Mouse (Mus musculus): ENCODE data around the gene Ulbp1. TPM values are rescaled to one million over a fixed set of nuclear protein-coding genes. Genes with fewer than 3 reads are reported as not detected.

Gene Ulbp1
- total and polyA plus RNA-seq, 3 experiments: 4.8 to 5.3 TPM; not detected in 1

GRCm38 (mm10) chr10:7391108-7391507 is 82.3 kb downstream of the Ulbp1 start:
- Histone ChIP-seq H3K27me3 (ENCODE audit: control insufficient read depth in 1 of 2, insufficient read depth in 2 of 2, low read length in 2 of 2) (no peaks in the 10 kb centered on the region), H3K4me3 (ENCODE audit: control insufficient read depth in 1 of 2, insufficient read depth in 1 of 2, low read depth in 2 of 2, low read length in 2 of 2) (no peak overlapping the region), H3K36me3 (ENCODE audit: control insufficient read depth in 1 of 2, insufficient read depth in 2 of 2, low read length in 2 of 2) (no peaks in the 10 kb centered on the region), H3K4me1 (ENCODE audit: control insufficient read depth in 1 of 2, insufficient read depth in 2 of 2, low read length in 2 of 2) (no peaks in the 10 kb centered on the region), H3K9ac (ENCODE audit: control insufficient read depth, low read depth, low read length, poor library complexity, severe bottlenecking) (no peak overlapping the region), H3K27ac (ENCODE audit: control insufficient read depth, low read depth, low read length) (no peak overlapping the region), H3K9me3 (replicated peaks; ENCODE audit: insufficient read depth, low read length) (no peaks in the 10 kb centered on the region), H3K79me2 (ENCODE audit: control insufficient read depth, insufficient read depth, low read length, poor library complexity) (no peaks in the 10 kb centered on the region)
- DNase-seq (ENCODE audit: low read depth, low spot score): no peak
- TF ChIP-seq MYC (IDR thresholded peaks at IDR 0.05; ENCODE audit: low read depth, low read length) (no peak), ETS1 (IDR thresholded peaks at IDR 0.05; ENCODE audit: low read depth, low read length) (no peak), MAX (IDR thresholded peaks at IDR 0.05; ENCODE audit: low read length) (no peak), TCF12 (IDR thresholded peaks at IDR 0.05; ENCODE audit: low read depth, low read length) (no peak), BHLHE40 (IDR thresholded peaks at IDR 0.05; ENCODE audit: borderline replicate concordance, low read depth, low read length) (no peak), HCFC1 (IDR thresholded peaks at IDR 0.05; ENCODE audit: low read depth, low read length) (no peak), CHD2 (IDR thresholded peaks at IDR 0.05; ENCODE audit: low read length) (no peak), TAL1 (IDR thresholded peaks at IDR 0.05; ENCODE audit: low read length) (no peak), ZC3H11A (IDR thresholded peaks at IDR 0.05; ENCODE audit: low read depth, low read length) (no peak), ZNF384 (IDR thresholded peaks at IDR 0.05; ENCODE audit: low read depth, low read length) (no peak)

Other genes starting within 250 kb of the Ulbp1 start
- 0.72 and 0.92 TPM in 2 replicates for gene Lrp11, start 116.2 kb upstream of the Ulbp1 start, total RNA-seq (2012; rRNA removed)
- gene Lrp11, start 116.2 kb upstream of the Ulbp1 start, polyA plus RNA-seq (2012; ENCODE audit: insufficient read depth in 1 of 2, insufficient read length in 2 of 2, low read depth in 1 of 2, low replicate concordance in 2 of 2, missing spikeins in 1 of 2): 1 to 10 TPM in 1 of 2 experiments, not detected in 1; 1.0 TPM
- 64.7 and 70.5 TPM in 2 replicates for gene Nup43, start 193.9 kb upstream of the Ulbp1 start, total RNA-seq (2012; rRNA removed)
- 10 to 100 TPM in 1 of 2 experiments, not detected in 1; 52.9 TPM for gene Nup43, start 193.9 kb upstream of the Ulbp1 start, polyA plus RNA-seq (2012; ENCODE audit: insufficient read depth in 1 of 2, insufficient read length in 2 of 2, low read depth in 1 of 2, low replicate concordance in 2 of 2, missing spikeins in 1 of 2)
- 121 and 123 TPM in 2 replicates for gene Pcmt1, start 207.5 kb upstream of the Ulbp1 start, total RNA-seq (2012; rRNA removed)
- gene Pcmt1, start 207.5 kb upstream of the Ulbp1 start, polyA plus RNA-seq (2012; ENCODE audit: insufficient read depth in 1 of 2, insufficient read length in 2 of 2, low read depth in 1 of 2, low replicate concordance in 2 of 2, missing spikeins in 1 of 2): 10 to 100 TPM in 1 of 2 experiments, not detected in 1; 90.7 TPM
- gene Lats1, start 207.6 kb upstream of the Ulbp1 start, total RNA-seq (2012; rRNA removed): 11.1 and 12.0 TPM in 2 replicates
- gene Lats1, start 207.6 kb upstream of the Ulbp1 start, polyA plus RNA-seq (2012; ENCODE audit: insufficient read depth in 1 of 2, insufficient read length in 2 of 2, low read depth in 1 of 2, low replicate concordance in 2 of 2, missing spikeins in 1 of 2): 10 to 100 TPM; 17.8 to 73.4 TPM